Comparison of ENCODE assay signal across 8 mouse cellular contexts in the genomic region with DNA sequence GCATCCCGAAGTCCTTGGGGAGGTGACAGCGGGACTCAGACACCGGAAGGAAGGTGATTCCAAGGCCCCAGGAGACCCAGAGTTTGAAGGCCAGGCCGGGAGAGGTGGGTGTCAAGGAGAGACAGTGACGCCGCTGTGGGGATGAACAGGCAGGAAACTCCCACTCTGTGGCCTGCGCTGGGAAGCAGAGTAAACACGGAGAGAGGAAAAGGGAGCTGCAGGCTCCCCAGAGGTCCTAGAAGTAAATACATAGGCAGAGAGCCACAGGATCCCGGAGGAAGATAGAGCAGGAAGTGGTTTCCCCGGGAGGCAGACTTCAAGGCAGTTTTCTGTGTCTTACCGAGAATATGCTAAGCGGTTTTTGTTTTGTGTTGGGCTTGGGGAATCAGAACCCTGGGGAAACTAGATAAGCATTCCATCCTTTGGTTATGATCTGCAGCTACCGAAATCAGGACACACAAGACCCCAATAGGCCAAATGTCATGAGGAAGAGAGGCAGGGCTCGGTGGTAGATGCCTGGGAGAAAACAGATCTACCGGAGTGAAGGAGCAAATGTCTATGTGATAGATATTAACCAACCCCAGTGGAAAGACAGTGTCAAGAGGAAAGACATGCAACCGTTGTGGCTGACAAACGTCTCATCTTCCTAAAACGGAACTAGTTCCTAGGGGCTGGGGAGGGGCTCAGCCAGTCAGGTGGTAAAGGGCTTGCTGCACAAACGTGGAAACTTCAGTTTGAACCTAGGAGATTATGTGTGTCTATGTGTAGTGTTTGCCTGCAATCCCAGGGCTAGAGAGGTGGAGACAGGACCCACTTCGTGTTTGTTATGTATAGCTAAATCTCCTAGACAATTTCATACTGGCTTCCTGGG. TPM values are rescaled to one million over a fixed set of nuclear protein-coding genes. Genes with fewer than 3 reads are reported as not detected.
DNase-seq lines count a peak whose midpoint lies in the region; ATAC-seq lines count a peak whose summit lies in the region.

No protein-coding gene starts in this region.

- no peaks in the 10 kb centered on the region for H3K9me3 ChIP-seq in embryonic facial prominence, embryonic 10.5 days
- H3K9me3 ChIP-seq in hindbrain, embryonic 13.5 days: no peaks in the 10 kb centered on the region
- H3K9me3 ChIP-seq in liver, embryonic 12.5 days (replicated peaks): no peaks in the 10 kb centered on the region
- H3K9me3 ChIP-seq in neural tube, embryonic 12.5 days: no peaks in the 10 kb centered on the region

- H3K27ac ChIP-seq in embryonic facial prominence, embryonic 10.5 days (replicated peaks): peak overlapping the region; percentile 82
- no peak overlapping the region for H3K27ac ChIP-seq in hindbrain, embryonic 13.5 days
- H3K27ac ChIP-seq in liver, embryonic 12.5 days: peak overlapping the region; percentile 57
- no peak overlapping the region for H3K27ac ChIP-seq in neural tube, embryonic 12.5 days

- peaks cover 18% of the 10 kb centered on the region for H3K4me1 ChIP-seq in embryonic facial prominence, embryonic 10.5 days
- peaks cover 4% of the 10 kb centered on the region; the same call in 1 of the 2 replicates for H3K4me1 ChIP-seq in hindbrain, embryonic 13.5 days (replicated peaks)
- H3K4me1 ChIP-seq in liver, embryonic 12.5 days: peaks cover 23% of the 10 kb centered on the region
- H3K4me1 ChIP-seq in neural tube, embryonic 12.5 days: peaks cover 11% of the 10 kb centered on the region; the same call in 1 of the 2 replicates

- no peak for ATAC-seq in hindbrain, embryonic 13.5 days (ENCODE audit: low FRiP score)
- peak; percentile 58 for ATAC-seq in liver, embryonic 12.5 days
- ATAC-seq in neural tube, embryonic 12.5 days (ENCODE audit: low FRiP score, low read depth): no peak

- H3K36me3 ChIP-seq in embryonic facial prominence, embryonic 10.5 days (replicated peaks): no peaks in the 10 kb centered on the region
- no peaks in the 10 kb centered on the region for H3K36me3 ChIP-seq in hindbrain, embryonic 13.5 days
- no peaks in the 10 kb centered on the region for H3K36me3 ChIP-seq in liver, embryonic 12.5 days
- H3K36me3 ChIP-seq in neural tube, embryonic 12.5 days: no peaks in the 10 kb centered on the region

- peak overlapping the region; percentile 52 for H3K4me3 ChIP-seq in embryonic facial prominence, embryonic 10.5 days
- no peak overlapping the region for H3K4me3 ChIP-seq in hindbrain, embryonic 13.5 days
- peak overlapping the region; percentile 43 for H3K4me3 ChIP-seq in liver, embryonic 12.5 days
- H3K4me3 ChIP-seq in neural tube, embryonic 12.5 days: no peak overlapping the region

- peak overlapping the region; percentile 21; the same call in 1 of the 2 replicates for H3K4me2 ChIP-seq in hindbrain, embryonic 13.5 days
- peak overlapping the region; percentile 72 for H3K4me2 ChIP-seq in liver, embryonic 12.5 days
- H3K4me2 ChIP-seq in neural tube, embryonic 12.5 days (replicated peaks): peak overlapping the region; percentile 51

- H3K27me3 ChIP-seq in embryonic facial prominence, embryonic 10.5 days (replicated peaks; ENCODE audit: low read depth, poor library complexity, severe bottlenecking): no peaks in the 10 kb centered on the region
- H3K27me3 ChIP-seq in hindbrain, embryonic 13.5 days: no peaks in the 10 kb centered on the region
- no peaks in the 10 kb centered on the region for H3K27me3 ChIP-seq in liver, embryonic 12.5 days (replicated peaks)
- no peaks in the 10 kb centered on the region for H3K27me3 ChIP-seq in neural tube, embryonic 12.5 days (replicated peaks)

- no peak overlapping the region; the same call in 1 of the 2 replicates for H3K9ac ChIP-seq in hindbrain, embryonic 13.5 days
- H3K9ac ChIP-seq in liver, embryonic 12.5 days: peak overlapping the region; percentile 49
- 0 out of 2 replicates have a peak overlapping the region, but pooled peaks have one; percentile 33 for H3K9ac ChIP-seq in neural tube, embryonic 12.5 days

- WGBS in embryonic facial prominence, embryonic 10.5 days: 23% methylated on average over 20 of the region's 20 CpGs
- WGBS in hindbrain, embryonic 13.5 days: 31% methylated on average over 20 of the region's 20 CpGs
- 6% methylated on average over 20 of the region's 20 CpGs for WGBS in liver, embryonic 12.5 days (ENCODE audit: insufficient replicate concordance)
- WGBS in neural tube, embryonic 12.5 days: 32% methylated on average over 20 of the region's 20 CpGs

- peak; percentile 29 for DNase-seq in embryo, embryonic 10 days (ENCODE audit: low spot score)
- no peak for DNase-seq in embryo, embryonic 11 days
- DNase-seq in embryonic facial prominence, embryonic 10.5 days (ENCODE audit: low spot score): no peak
- DNase-seq in retina, embryonic 14.5 days (ENCODE audit: low spot score): no peak
- DNase-seq in ovary, adult 18-20 months (ENCODE audit: low spot score): no peak

RNA-seq across cellular contexts. Expression of a gene that starts 17.7 kb away (rescaled TPM):
- polyA plus RNA-seq in embryonic facial prominence, embryonic 10.5 days (2016; fragmentation: Nextera tagmentation; extraction: Ambion mirVana): 0.39 TPM in 2 replicates
- polyA plus RNA-seq in hindbrain, embryonic 13.5 days (2015; fragmentation: Nextera tagmentation; extraction: Ambion mirVana): 0.47 and 0.67 TPM in 2 replicates
- 0.33 TPM in 1 of 2 replicates, not detected in the other for polyA plus RNA-seq in liver, embryonic 12.5 days (2016; fragmentation: Nextera tagmentation; extraction: Ambion mirVana)
- polyA plus RNA-seq in neural tube, embryonic 12.5 days (2016; fragmentation: Nextera tagmentation; extraction: Ambion mirVana): 4.4 and 6.8 TPM in 2 replicates

RNA-seq across cellular contexts. Expression of a gene that starts 20.2 kb away (rescaled TPM):
- 53.4 and 58.1 TPM in 2 replicates for polyA plus RNA-seq in embryonic facial prominence, embryonic 10.5 days (2016; fragmentation: Nextera tagmentation; extraction: Ambion mirVana)
- 33.7 and 38.2 TPM in 2 replicates for polyA plus RNA-seq in hindbrain, embryonic 13.5 days (2015; fragmentation: Nextera tagmentation; extraction: Ambion mirVana)
- 260 and 267 TPM in 2 replicates for polyA plus RNA-seq in liver, embryonic 12.5 days (2016; fragmentation: Nextera tagmentation; extraction: Ambion mirVana)
- 44.7 and 47.9 TPM in 2 replicates for polyA plus RNA-seq in neural tube, embryonic 12.5 days (2016; fragmentation: Nextera tagmentation; extraction: Ambion mirVana)

RNA-seq across cellular contexts. Expression of a gene that starts 39.5 kb away (rescaled TPM):
- polyA plus RNA-seq in embryonic facial prominence, embryonic 10.5 days (2016; fragmentation: Nextera tagmentation; extraction: Ambion mirVana): 0.81 and 0.84 TPM in 2 replicates
- 0.65 and 0.95 TPM in 2 replicates for polyA plus RNA-seq in hindbrain, embryonic 13.5 days (2015; fragmentation: Nextera tagmentation; extraction: Ambion mirVana)
- polyA plus RNA-seq in liver, embryonic 12.5 days (2016; fragmentation: Nextera tagmentation; extraction: Ambion mirVana): 0.38 and 0.39 TPM in 2 replicates
- polyA plus RNA-seq in neural tube, embryonic 12.5 days (2016; fragmentation: Nextera tagmentation; extraction: Ambion mirVana): 1.1 and 1.4 TPM in 2 replicates

RNA-seq across cellular contexts. Expression of a gene that starts 46.5 kb away (rescaled TPM):
- 2,187 and 2,215 TPM in 2 replicates for polyA plus RNA-seq in embryonic facial prominence, embryonic 10.5 days (2016; fragmentation: Nextera tagmentation; extraction: Ambion mirVana)
- 1,593 and 1,619 TPM in 2 replicates for polyA plus RNA-seq in hindbrain, embryonic 13.5 days (2015; fragmentation: Nextera tagmentation; extraction: Ambion mirVana)
- polyA plus RNA-seq in liver, embryonic 12.5 days (2016; fragmentation: Nextera tagmentation; extraction: Ambion mirVana): 1,007 and 1,098 TPM in 2 replicates
- polyA plus RNA-seq in neural tube, embryonic 12.5 days (2016; fragmentation: Nextera tagmentation; extraction: Ambion mirVana): 1,381 and 1,470 TPM in 2 replicates

RNA-seq across cellular contexts. Expression of a gene that starts 55.9 kb away (rescaled TPM):
- polyA plus RNA-seq in embryonic facial prominence, embryonic 10.5 days (2016; fragmentation: Nextera tagmentation; extraction: Ambion mirVana): 95.8 and 101 TPM in 2 replicates
- 86.5 and 91.1 TPM in 2 replicates for polyA plus RNA-seq in hindbrain, embryonic 13.5 days (2015; fragmentation: Nextera tagmentation; extraction: Ambion mirVana)
- polyA plus RNA-seq in liver, embryonic 12.5 days (2016; fragmentation: Nextera tagmentation; extraction: Ambion mirVana): 69.1 and 72.5 TPM in 2 replicates
- polyA plus RNA-seq in neural tube, embryonic 12.5 days (2016; fragmentation: Nextera tagmentation; extraction: Ambion mirVana): 87.6 and 90.5 TPM in 2 replicates

Comparison
In these comparisons a context has a peak if more than half of its experiments do, and no peak if none do; other contexts are left out.
1. H3K27ac ChIP-seq: peak in embryonic facial prominence, embryonic 10.5 days (single experiment) and liver, embryonic 12.5 days (single experiment); none in hindbrain, embryonic 13.5 days (single experiment) and neural tube, embryonic 12.5 days (single experiment).
2. H3K4me3 ChIP-seq: peak in embryonic facial prominence, embryonic 10.5 days (single experiment) and liver, embryonic 12.5 days (single experiment); none in hindbrain, embryonic 13.5 days (single experiment) and neural tube, embryonic 12.5 days (single experiment).
3. H3K4me2 ChIP-seq: peak in every context shown above with its lines; median percentile 72 in liver, embryonic 12.5 days; 51 in neural tube, embryonic 12.5 days; 21 in hindbrain, embryonic 13.5 days.